Mouse (Mus musculus) activated CD4-positive, CD25-positive, alpha-beta regulatory T cell (primary cell): ENCODE results near the gene Gm14525. TPM values are rescaled to one million over a fixed set of nuclear protein-coding genes. Genes with fewer than 3 reads are reported as not detected.

Experiments used
- polyA plus RNA-seq, 2 experiments: library from polyadenylated mRNA; unstranded; fragments of 100-300 nt; shearing (Covaris generic); gene quantifications; one replicate each; pipeline ENCODE4 v1.2.1; 2017

The Gm14525 gene
- not detected for polyA plus RNA-seq

DNA sequence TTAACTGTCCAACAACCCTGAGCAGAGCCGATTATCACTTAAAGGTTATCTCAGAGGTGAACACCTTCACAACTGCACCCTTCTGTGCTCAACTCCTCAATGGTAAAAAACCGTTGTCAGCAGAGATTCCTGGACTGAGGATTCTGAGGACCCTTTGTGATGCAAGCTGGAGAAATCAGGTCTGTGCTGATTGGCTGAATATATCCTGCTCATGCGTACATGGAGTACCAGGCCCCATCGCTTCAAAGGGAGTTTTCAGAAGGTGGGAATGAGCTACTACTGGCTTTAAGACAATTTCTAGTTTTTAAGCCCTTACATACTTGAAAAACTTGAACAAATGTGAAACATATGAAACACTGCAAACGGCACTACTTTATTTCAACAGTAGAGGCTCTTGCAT, at the start of gene Gm14525:
Gm14525 (minus strand) TSS at position 101 of the 400 bp plus-strand sequence.

Other genes starting within 250 kb of the Gm14525 start
- not detected for gene Slx, start 157.1 kb downstream of the Gm14525 start, polyA plus RNA-seq
- gene Gm6121, start 233.1 kb upstream of the Gm14525 start, polyA plus RNA-seq: not detected